Mouse (Mus musculus): ENCODE measurements at regions not wholly inside any gene's neighbourhood (a gene's known extent, or its start where the extent isn't known, plus 50 kb on each side); places are given as distances from the start of the nearest gene placed in this dataset.

- TF ChIP-seq CTCF (IDR thresholded peaks at IDR 0.05), result no peak
- TF ChIP-seq EP300 (IDR thresholded peaks at IDR 0.05), result no peak
- WGBS, result 48% methylated on average over 6 of the region's 6 CpGs
- Histone ChIP-seq H3K27me3 (replicated peaks; ENCODE audit: insufficient read depth, low read length) (no peaks in the 10 kb centered on the region), H3K4me2 (replicated peaks; ENCODE audit: low read depth, low read length) (no peak overlapping the region), H3K4me3 (ENCODE audit: low read depth, low read length) (no peak overlapping the region), H3K36me3 (ENCODE audit: insufficient read depth, low read length) (no peaks in the 10 kb centered on the region), H3K9me3 (ENCODE audit: low read length) (no peaks in the 10 kb centered on the region), H3K27ac (ENCODE audit: low read length) (no peak overlapping the region), H3K4me1 (ENCODE audit: insufficient read depth, low read depth, low read length) (no peaks in the 10 kb centered on the region), H3K9ac (replicated peaks; ENCODE audit: low read depth) (no peak overlapping the region)
- ATAC-seq (no peak), DNase-seq (ENCODE audit: low spot score) (no peak)
Observed at GRCm38 (mm10) chr8:93627626-93628025, 92.0 kb upstream of the Ces5a start.

- H3K36me3 ChIP-seq (ENCODE audit: insufficient read depth, low read length), result no peaks in the 10 kb centered on the region
- no peaks in the 10 kb centered on the region for H3K4me1 ChIP-seq (ENCODE audit: insufficient read depth, low read depth, low read length)
- no peak overlapping the region for H3K4me2 ChIP-seq (replicated peaks; ENCODE audit: low read depth, low read length)
- no peaks in the 10 kb centered on the region for H3K27me3 ChIP-seq (replicated peaks; ENCODE audit: insufficient read depth, low read length)
- ATAC-seq, result no peak
- DNase-seq (ENCODE audit: low spot score), result no peak
- TF ChIP-seq EP300 (IDR thresholded peaks at IDR 0.05), result no peak
- no peak for TF ChIP-seq CTCF (IDR thresholded peaks at IDR 0.05)
- 66% methylated on average over 8 of the region's 8 CpGs for WGBS
- H3K9ac ChIP-seq (replicated peaks; ENCODE audit: low read depth), result no peak overlapping the region
- no peaks in the 10 kb centered on the region for H3K9me3 ChIP-seq (ENCODE audit: low read length)
- H3K27ac ChIP-seq (ENCODE audit: low read length), result no peak overlapping the region
- H3K4me3 ChIP-seq (ENCODE audit: low read depth, low read length), result no peak overlapping the region
Observed at GRCm38 (mm10) chr8:93632896-93633295, 97.3 kb upstream of the Ces5a start.

- no peak for DNase-seq (ENCODE audit: low spot score)
- TF ChIP-seq CTCF (IDR thresholded peaks at IDR 0.05) (no peak), EP300 (IDR thresholded peaks at IDR 0.05) (no peak)
- H3K36me3 ChIP-seq (ENCODE audit: insufficient read depth, low read length), result no peaks in the 10 kb centered on the region
- no peak overlapping the region for H3K27ac ChIP-seq (ENCODE audit: low read length)
- H3K4me3 ChIP-seq (ENCODE audit: low read depth, low read length), result no peak overlapping the region
- no peaks in the 10 kb centered on the region for H3K9me3 ChIP-seq (ENCODE audit: low read length)
- no peaks in the 10 kb centered on the region for H3K27me3 ChIP-seq (replicated peaks; ENCODE audit: insufficient read depth, low read length)
- H3K9ac ChIP-seq (replicated peaks; ENCODE audit: low read depth), result no peak overlapping the region
- WGBS, result 62% methylated on average over 2 of the region's 2 CpGs
- no peaks in the 10 kb centered on the region for H3K4me1 ChIP-seq (ENCODE audit: insufficient read depth, low read depth, low read length)
- no peak overlapping the region for H3K4me2 ChIP-seq (replicated peaks; ENCODE audit: low read depth, low read length)
- no peak for ATAC-seq
Observed at GRCm38 (mm10) chr8:93642770-93643169, 107.1 kb upstream of the Ces5a start.

- Histone ChIP-seq H3K27ac (ENCODE audit: low read length) (no peak overlapping the region), H3K9ac (replicated peaks; ENCODE audit: low read depth) (no peak overlapping the region), H3K36me3 (ENCODE audit: insufficient read depth, low read length) (no peaks in the 10 kb centered on the region), H3K4me1 (ENCODE audit: insufficient read depth, low read depth, low read length) (no peaks in the 10 kb centered on the region), H3K4me3 (ENCODE audit: low read depth, low read length) (no peak overlapping the region), H3K9me3 (ENCODE audit: low read length) (no peaks in the 10 kb centered on the region), H3K27me3 (replicated peaks; ENCODE audit: insufficient read depth, low read length) (no peaks in the 10 kb centered on the region), H3K4me2 (replicated peaks; ENCODE audit: low read depth, low read length) (no peak overlapping the region)
- ATAC-seq (no peak), DNase-seq (ENCODE audit: low spot score) (peak; percentile 8)
- 57% methylated on average over 4 of the region's 4 CpGs for WGBS
- TF ChIP-seq EP300 (IDR thresholded peaks at IDR 0.05) (no peak), CTCF (IDR thresholded peaks at IDR 0.05) (no peak)
Observed at GRCm38 (mm10) chr8:93643471-93644215, 108.0 kb upstream of the Ces5a start.

- no peak overlapping the region for H3K4me3 ChIP-seq (ENCODE audit: low read depth, low read length)
- DNase-seq (ENCODE audit: low spot score), result no peak
- 92% methylated on average over 2 of the region's 2 CpGs for WGBS
- H3K27me3 ChIP-seq (replicated peaks; ENCODE audit: insufficient read depth, low read length), result no peaks in the 10 kb centered on the region
- TF ChIP-seq CTCF (IDR thresholded peaks at IDR 0.05) (no peak), EP300 (IDR thresholded peaks at IDR 0.05) (no peak)
- H3K36me3 ChIP-seq (ENCODE audit: insufficient read depth, low read length), result no peaks in the 10 kb centered on the region
- ATAC-seq, result no peak
- H3K9ac ChIP-seq (replicated peaks; ENCODE audit: low read depth), result no peak overlapping the region
- no peaks in the 10 kb centered on the region for H3K4me1 ChIP-seq (ENCODE audit: insufficient read depth, low read depth, low read length)
- no peak overlapping the region for H3K27ac ChIP-seq (ENCODE audit: low read length)
- H3K9me3 ChIP-seq (ENCODE audit: low read length), result no peaks in the 10 kb centered on the region
- no peak overlapping the region for H3K4me2 ChIP-seq (replicated peaks; ENCODE audit: low read depth, low read length)
Observed at GRCm38 (mm10) chr8:93653421-93653820, 117.8 kb upstream of the Ces5a start.

- no peak overlapping the region for H3K27ac ChIP-seq (ENCODE audit: low read length)
- no peaks in the 10 kb centered on the region for H3K9me3 ChIP-seq (ENCODE audit: low read length)
- no peaks in the 10 kb centered on the region for H3K4me1 ChIP-seq (ENCODE audit: insufficient read depth, low read depth, low read length)
- no peaks in the 10 kb centered on the region for H3K36me3 ChIP-seq (ENCODE audit: insufficient read depth, low read length)
- H3K9ac ChIP-seq (replicated peaks; ENCODE audit: low read depth), result no peak overlapping the region
- H3K27me3 ChIP-seq (replicated peaks; ENCODE audit: insufficient read depth, low read length), result no peaks in the 10 kb centered on the region
- ATAC-seq (no peak), DNase-seq (ENCODE audit: low spot score) (no peak)
- H3K4me2 ChIP-seq (replicated peaks; ENCODE audit: low read depth, low read length), result no peak overlapping the region
- TF ChIP-seq EP300 (IDR thresholded peaks at IDR 0.05) (no peak), CTCF (IDR thresholded peaks at IDR 0.05) (no peak)
- 70% methylated on average over 14 of the region's 14 CpGs for WGBS
- no peak overlapping the region for H3K4me3 ChIP-seq (ENCODE audit: low read depth, low read length)
Observed at GRCm38 (mm10) chr8:93653913-93654705, 118.5 kb upstream of the Ces5a start.
